Mouse (Mus musculus) effector memory CD4-positive, alpha-beta T cell, adult 5 months (primary cell): ENCODE results near the gene Zfp442. TPM values are rescaled to one million over a fixed set of nuclear protein-coding genes. Genes with fewer than 3 reads are reported as not detected.

ENCODE experiments used
- polyA plus RNA-seq: library from polyadenylated mRNA; unstranded; fragments of 100-300 nt; shearing (Covaris generic); gene quantifications from one replicate; pipeline ENCODE4 v1.2.1, GENCODE M21; 2017

Gene Zfp442
- polyA plus RNA-seq: 1.9 TPM

DNA sequence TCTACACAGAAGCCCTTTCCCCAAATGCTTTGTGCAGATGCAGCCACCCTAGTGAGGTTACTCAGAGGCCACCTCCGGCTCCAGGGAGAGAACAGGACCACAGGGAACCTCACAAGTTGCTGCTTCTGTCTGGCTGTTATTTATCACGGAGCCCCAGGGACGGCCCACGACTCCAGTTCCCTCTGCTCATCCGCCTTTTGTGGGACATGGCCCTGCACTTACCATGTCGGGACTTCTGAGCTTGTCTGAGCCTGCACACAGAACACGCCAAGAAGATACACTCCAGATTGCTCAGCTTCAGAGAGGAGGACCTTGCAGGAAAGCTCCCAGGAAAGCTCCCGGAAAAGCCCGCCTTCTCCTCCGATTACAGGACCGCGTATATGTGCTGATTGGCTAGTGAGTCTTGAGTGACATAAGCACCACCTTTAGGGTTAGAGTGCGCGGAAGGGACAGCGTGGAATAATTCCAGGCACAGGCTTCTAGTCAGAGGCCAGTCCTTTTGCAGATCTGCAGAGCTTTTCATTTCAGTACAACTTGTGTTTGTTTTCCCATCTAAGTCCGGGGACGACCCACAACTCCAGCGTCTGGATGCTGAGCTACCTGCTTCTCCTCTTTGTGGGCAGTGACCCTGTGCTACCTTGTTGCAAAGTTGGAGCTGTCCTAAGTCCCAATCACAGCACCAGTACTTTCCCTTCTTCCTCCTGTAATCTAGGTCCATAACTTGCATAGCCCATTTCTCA lies at the start of gene Zfp442:
Gene Zfp442 (minus strand): TSS at position 307 of the 740 bp plus-strand sequence.

DNA sequence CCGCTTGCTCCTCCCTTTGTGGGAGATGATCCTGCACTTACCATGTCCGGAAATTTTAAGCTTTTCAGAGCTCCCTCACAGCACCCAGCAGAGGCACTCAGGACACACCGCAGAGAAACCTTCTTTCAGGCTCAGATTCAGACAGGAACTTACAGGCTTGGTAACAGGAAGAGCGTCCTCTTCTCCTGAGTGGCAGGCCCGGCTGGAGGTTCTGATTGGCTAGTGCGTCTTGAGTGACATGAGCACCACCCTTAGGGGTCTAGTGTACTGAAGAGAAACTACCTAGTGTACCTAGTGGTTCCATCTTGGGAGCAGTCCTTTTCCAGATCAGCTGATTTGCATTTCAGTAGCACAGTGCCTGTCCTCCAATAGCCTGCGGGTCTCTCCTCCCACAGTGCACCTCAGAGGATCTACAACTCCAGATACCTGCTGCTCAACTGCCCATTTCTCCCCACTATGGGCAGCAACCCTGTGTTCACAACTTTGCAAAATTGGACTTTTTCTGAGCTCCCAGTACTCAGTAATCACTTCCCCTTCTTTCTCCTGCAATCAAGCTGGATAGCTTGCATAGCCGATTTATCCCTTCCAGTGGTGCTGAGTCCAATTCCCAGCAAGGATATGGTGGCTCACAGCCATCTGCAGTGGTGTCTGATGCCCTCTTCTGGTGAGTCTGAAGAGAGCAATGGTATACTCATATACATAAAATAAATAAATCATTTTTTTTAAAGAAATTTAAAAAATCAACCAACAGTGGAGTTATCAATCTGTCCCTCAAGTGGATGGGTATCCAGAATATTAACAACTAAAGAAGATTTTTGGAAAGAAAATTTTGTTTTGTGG lies 33.9 kb upstream of the Zfp442 start, which contains the start of gene Zfp345:
Gene Zfp345 (minus strand): TSS at position 153 of the 840 bp plus-strand sequence.

DNA sequence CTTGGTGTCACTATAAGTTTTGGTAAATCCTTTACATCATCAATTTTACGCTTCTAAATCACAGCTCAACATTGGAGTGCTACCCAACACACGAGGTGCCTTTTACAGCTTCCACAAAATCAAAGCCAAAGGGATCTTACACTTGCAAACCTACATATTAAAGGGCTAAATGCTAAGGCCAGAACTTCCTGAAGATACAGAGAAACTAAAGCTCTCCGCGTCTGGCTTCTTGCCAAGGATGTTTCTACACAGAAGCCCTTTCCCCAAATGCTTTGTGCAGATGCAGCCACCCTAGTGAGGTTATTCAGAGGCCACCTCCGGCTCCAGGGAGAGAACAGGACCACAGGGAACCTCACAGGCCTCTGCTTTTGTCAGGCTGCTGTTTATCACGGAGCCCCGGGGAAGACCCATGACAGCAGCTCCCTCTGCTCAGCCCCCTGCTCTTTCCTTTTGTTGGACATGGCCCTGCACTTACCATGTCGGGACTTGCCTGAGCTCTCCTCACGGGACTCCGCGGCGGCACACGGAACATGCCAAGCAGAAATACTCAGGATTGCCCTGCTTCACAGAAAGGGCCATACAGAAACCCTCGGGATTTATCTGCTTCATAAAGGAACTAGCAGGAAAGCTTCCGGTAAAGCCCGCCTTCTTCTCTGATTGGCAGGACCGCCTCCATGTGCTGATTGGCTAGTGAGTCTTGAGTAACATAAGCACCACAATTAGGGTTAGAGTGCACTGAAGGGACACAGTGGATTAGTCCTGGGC lies 89.0 kb downstream of the Zfp442 start, which contains the start of gene 3300002I08Rik:
Gene 3300002I08Rik (minus strand): TSS at position 653 of the 765 bp plus-strand sequence.

Other genes with a start within 250 kb of the Zfp442 start
- gene Zfp937, start 233.4 kb downstream of the Zfp442 start, polyA plus RNA-seq: 1.6 TPM
- 4.9 TPM for gene Gm21994, start 195.9 kb downstream of the Zfp442 start, polyA plus RNA-seq
- gene Gm14124, start 194.0 kb downstream of the Zfp442 start, polyA plus RNA-seq: not detected
- gene Gm10130, start 127.8 kb downstream of the Zfp442 start, polyA plus RNA-seq: 3.2 TPM
- gene 3300002I08Rik, start 88.7 kb downstream of the Zfp442 start, polyA plus RNA-seq: 1.8 TPM
- gene Zfp345, start 33.6 kb upstream of the Zfp442 start, polyA plus RNA-seq: not detected
- gene Cst7, start 118.9 kb upstream of the Zfp442 start, polyA plus RNA-seq: 119 TPM
- gene Apmap, start 157.1 kb upstream of the Zfp442 start, polyA plus RNA-seq: 34.5 TPM
- gene Acss1, start 217.0 kb upstream of the Zfp442 start, polyA plus RNA-seq: 29.8 TPM
- not detected for gene Vsx1, start 237.9 kb upstream of the Zfp442 start, polyA plus RNA-seq